Mouse (Mus musculus): Measurements from ENCODE around the gene Slain2.
"Not testable (repeated sequence)": the region's sequence is repeated elsewhere in the genome, so short reads cannot be mapped to it uniquely, and the experiment has no call there.

The Slain2 gene

DNA sequence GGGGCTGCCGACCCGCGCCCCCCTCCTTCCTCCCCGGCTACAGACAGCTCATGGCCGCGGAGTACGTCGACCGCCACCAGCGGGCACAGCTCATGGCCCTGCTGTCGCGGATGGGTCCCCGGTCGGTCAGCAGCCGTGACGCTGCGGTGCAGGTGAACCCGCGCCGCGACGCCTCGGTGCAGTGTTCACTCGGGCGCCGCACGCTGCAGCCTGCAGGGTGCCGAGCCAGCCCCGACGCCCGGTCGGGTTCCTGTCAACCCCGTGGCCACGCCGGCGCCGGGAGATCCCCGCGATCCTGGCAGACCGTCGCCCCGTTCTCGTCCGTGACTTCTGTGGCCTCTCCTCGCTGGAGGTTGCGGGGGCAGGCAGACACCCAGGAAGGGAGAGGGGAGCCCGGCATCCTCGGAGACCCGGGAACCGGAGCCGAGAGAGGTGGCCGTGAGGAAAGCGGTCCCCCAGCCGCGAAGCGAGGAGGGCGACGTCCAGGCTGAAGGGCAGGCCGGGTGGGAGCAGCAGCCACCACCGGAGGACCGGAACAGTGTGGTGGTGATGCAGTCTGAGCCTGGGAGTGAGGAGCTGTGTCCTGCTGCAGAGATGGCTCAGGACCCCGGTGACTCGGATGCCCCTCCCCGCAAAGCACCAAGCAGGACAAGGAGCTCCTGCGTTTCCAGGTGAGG is 99.6 kb downstream of the Slain2 start:
- DNase-seq, result not testable (repeated sequence)

DNA sequence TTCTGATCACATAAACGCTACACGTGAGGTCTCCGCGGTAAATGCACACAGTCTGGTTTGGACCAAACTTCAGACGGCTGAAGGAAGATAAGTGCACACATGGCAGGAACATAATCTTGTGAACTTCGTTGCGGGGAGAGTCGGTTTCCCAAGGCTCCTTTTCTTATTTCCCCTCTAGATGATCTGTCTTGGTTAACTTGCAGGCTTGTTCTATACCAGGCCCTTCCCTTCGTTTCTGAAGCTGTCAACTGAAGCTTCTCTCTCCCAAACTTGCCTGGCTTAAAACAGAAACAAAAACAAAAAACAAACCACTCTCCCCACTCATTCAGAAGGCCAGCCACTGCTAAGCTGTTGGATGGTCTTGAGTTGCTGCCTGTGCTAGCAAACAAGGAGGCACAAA is 100.6 kb downstream of the Slain2 start:
- DNase-seq, result no peak

DNA sequence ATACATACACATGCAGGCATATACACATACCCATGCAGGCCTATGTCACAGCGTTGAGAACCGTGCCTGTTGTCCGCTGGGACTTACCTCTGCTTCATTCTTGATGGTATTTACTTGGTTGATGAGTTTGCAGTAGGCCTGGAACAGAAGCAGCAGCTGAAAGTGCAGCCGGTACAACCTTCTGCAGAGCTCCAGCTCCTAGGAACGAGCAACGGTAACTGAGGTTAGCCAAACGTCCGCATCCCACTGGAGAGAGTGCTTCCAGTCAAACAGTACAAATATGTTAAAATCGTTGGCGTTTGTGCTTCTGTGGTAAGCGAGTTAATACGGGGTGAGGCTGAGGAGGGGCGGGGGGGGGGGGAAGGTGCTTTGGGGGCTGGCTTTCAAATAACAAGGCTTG is 109.7 kb downstream of the Slain2 start:
- no peak for DNase-seq

Measured in lung, postnatal 10 days (tissue).